Mouse (Mus musculus) heart, postnatal 0 days (tissue): ENCODE measurements around the gene Olfr1277.

Experiments used
- CTCF ChIP-seq: IDR thresholded peaks from 2 replicates; pipeline ENCODE4 v1.5.1; 2016; ENCODE audit warnings: antibody characterized with exemption, control low read depth, low read depth
- EP300 ChIP-seq: IDR thresholded peaks from 2 replicates; pipeline ENCODE4 v1.6.1; 2016; ENCODE audit warnings: antibody characterized with exemption, low read depth

- no peak for TF ChIP-seq CTCF
- no peak for TF ChIP-seq EP300
Measured at GRCm38 (mm10) chr2:111235186-111235585, 38.7 kb downstream of the Olfr1277 start, which contains the start of gene Olfr1275.
